Mouse (Mus musculus): Measurements from ENCODE around the gene Efna2.

The Efna2 gene

GRCm38 (mm10) chr10:80168038-80168661 is 11.1 kb upstream of the Efna2 start:
- peak; percentile 88 for DNase-seq (ENCODE audit: low spot score)

GRCm38 (mm10) chr10:80169070-80169469 is 10.2 kb upstream of the Efna2 start:
- DNase-seq (ENCODE audit: low spot score), result no peak

GRCm38 (mm10) chr10:80169651-80170050 is 9.6 kb upstream of the Efna2 start:
- no peak for DNase-seq (ENCODE audit: low spot score)

GRCm38 (mm10) chr10:80170052-80170451 is 9.2 kb upstream of the Efna2 start:
- DNase-seq (ENCODE audit: low spot score), result no peak

GRCm38 (mm10) chr10:80170601-80171021 is 8.7 kb upstream of the Efna2 start:
- DNase-seq (ENCODE audit: low spot score), result no peak

GRCm38 (mm10) chr10:80171252-80171651 is 8.0 kb upstream of the Efna2 start:
- no peak for DNase-seq (ENCODE audit: low spot score)

- no peak for DNase-seq (ENCODE audit: low spot score)
Observed at GRCm38 (mm10) chr10:80171760-80172526, 7.3 kb upstream of the Efna2 start.

- peak; percentile 84 for DNase-seq (ENCODE audit: low spot score)
Observed at GRCm38 (mm10) chr10:80172527-80173292, 6.6 kb upstream of the Efna2 start, which contains the start of gene 1600002K03Rik. TSS of gene 1600002K03Rik (plus strand) at chr10:80172944.

GRCm38 (mm10) chr10:80173358-80173757 is 5.9 kb upstream of the Efna2 start:
- no peak for DNase-seq (ENCODE audit: low spot score)

- no peak for DNase-seq (ENCODE audit: low spot score)
Observed at GRCm38 (mm10) chr10:80173955-80174640, 5.2 kb upstream of the Efna2 start.

- no peak for DNase-seq (ENCODE audit: low spot score)
Observed at GRCm38 (mm10) chr10:80174705-80175104, 4.6 kb upstream of the Efna2 start.

- no peak for DNase-seq (ENCODE audit: low spot score)
Observed at GRCm38 (mm10) chr10:80175536-80176269, 3.6 kb upstream of the Efna2 start.

- DNase-seq (ENCODE audit: low spot score), result no peak
Observed at GRCm38 (mm10) chr10:80176270-80176834, 2.9 kb upstream of the Efna2 start.

GRCm38 (mm10) chr10:80177441-80178279 is 1.6 kb upstream of the Efna2 start:
- no peak for DNase-seq (ENCODE audit: low spot score)

GRCm38 (mm10) chr10:80180288-80180687 is 1.0 kb downstream of the Efna2 start:
- no peak for DNase-seq (ENCODE audit: low spot score)

GRCm38 (mm10) chr10:80180823-80181222 is 1.5 kb downstream of the Efna2 start:
- DNase-seq (ENCODE audit: low spot score), result no peak

- no peak for DNase-seq (ENCODE audit: low spot score)
Observed at GRCm38 (mm10) chr10:80182547-80182946, 3.3 kb downstream of the Efna2 start.

GRCm38 (mm10) chr10:80186649-80187048 is 7.4 kb downstream of the Efna2 start:
- DNase-seq (ENCODE audit: low spot score), result no peak

- DNase-seq (ENCODE audit: low spot score), result no peak
Observed at GRCm38 (mm10) chr10:80187739-80188138, 8.5 kb downstream of the Efna2 start.

GRCm38 (mm10) chr10:80188453-80189024 is 9.3 kb downstream of the Efna2 start:
- DNase-seq (ENCODE audit: low spot score), result no peak

Measured in ovary, adult 18-20 months (tissue).